Mouse (Mus musculus) spleen, adult 2 months (tissue): ENCODE data around the gene Gm11084.

Experiments used
- CTCF ChIP-seq: fragments of 200-500 bp; IDR thresholded peaks from 2 replicates; pipeline ENCODE4 v1.5.1; 2011; ENCODE audit warnings: mild to moderate bottlenecking, inconsistent platforms; ENCODE audit not compliant: insufficient read depth, insufficient read length, insufficient replicate concordance; ENCODE audit errors: extremely low read depth
- POLR2A ChIP-seq: fragments of 200-500 bp; IDR thresholded peaks from 2 replicates; pipeline ENCODE4 v1.6.1; 2011; ENCODE audit warnings: low read depth, low read length, inconsistent platforms

DNA sequence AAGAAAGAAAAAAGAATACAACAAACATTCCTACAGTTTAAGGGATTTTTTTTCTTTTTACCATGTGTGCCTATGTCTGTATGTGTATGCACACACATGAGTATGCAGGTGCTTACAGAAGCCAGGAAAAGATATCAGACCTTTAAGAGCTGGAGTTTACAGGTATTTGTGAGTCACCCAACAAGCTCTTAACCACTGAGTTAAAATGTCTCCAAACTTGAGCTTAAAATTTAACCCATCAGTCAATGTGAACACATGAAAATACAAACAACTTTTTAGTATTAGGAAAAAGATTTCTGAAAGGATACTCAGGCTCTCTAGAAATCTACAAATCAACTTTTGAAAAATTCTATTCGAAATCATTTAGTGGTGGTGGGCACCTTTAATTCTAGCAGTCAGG, 18.0 kb downstream of the Gm11084 start:
- no peak for TF ChIP-seq CTCF
- TF ChIP-seq POLR2A = no peak
